Comparison of ENCODE assay signal across 16 mouse cellular contexts in the genomic region with DNA sequence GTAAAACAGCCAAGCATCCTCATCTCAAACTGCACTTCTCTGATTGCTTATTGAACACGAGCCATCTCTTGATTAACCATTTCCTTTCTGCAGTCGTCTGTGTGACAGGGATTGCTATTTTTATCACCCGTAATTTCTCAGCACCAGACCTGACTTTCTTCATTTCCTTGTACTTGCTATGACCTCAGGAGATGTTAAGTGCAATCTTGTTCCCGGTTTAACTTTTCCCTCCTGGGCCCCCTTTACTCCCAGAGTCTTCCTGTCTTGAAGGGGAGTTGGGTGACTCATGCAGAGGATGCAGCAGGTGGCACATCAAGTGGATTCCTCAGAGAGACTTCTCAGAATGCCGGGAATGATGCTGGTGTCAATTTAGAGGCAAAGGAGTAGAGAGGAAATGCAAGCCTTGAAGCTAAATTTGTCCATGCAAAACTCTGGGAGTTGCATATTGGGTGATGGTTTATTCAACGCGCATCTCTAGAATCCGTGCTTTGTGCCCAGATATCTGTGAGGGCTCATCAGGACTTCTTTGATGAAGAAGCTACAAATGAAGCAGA.
"Had no signal": no experiment of that assay in that cellular context is flagged by ENCODE, and none has a peak within 500 bp of the region (broad histone marks: within the 10 kb centered on the region; RNA-seq: fewer than 3 reads in every experiment).

No protein-coding gene starts in this region.

- H3K9ac ChIP-seq: limb, embryonic 15.5 days; liver, embryonic 12.5 days; neural tube, embryonic 15.5 days; stomach, embryonic 15.5 days had no signal

- H3K27me3 ChIP-seq: limb, embryonic 15.5 days; neural tube, embryonic 15.5 days; stomach, embryonic 15.5 days had no signal

- ATAC-seq: liver, embryonic 12.5 days; lung, postnatal 0 days had no signal

- DNase-seq: kidney, adult 8-10 months; kidney, postnatal 10 days; kidney, postnatal 4 days; lung, postnatal 4 days; midbrain, embryonic 14.5 days; thymus, adult 2 months; thymus, postnatal 36 days had no signal

- H3K9me3 ChIP-seq: limb, embryonic 15.5 days; liver, embryonic 12.5 days; midbrain, embryonic 10.5 days; neural tube, embryonic 15.5 days; stomach, embryonic 15.5 days had no signal

- H3K4me1 ChIP-seq: limb, embryonic 15.5 days; liver, embryonic 12.5 days; stomach, embryonic 15.5 days had no signal

- H3K4me2 ChIP-seq: limb, embryonic 15.5 days; liver, embryonic 12.5 days; neural tube, embryonic 15.5 days; stomach, embryonic 15.5 days had no signal

- H3K27ac ChIP-seq: layer of hippocampus, adult 2 months; left cerebral cortex, adult 2 months; limb, embryonic 15.5 days; liver, embryonic 12.5 days; midbrain, embryonic 10.5 days; neural tube, embryonic 15.5 days; stomach, embryonic 15.5 days had no signal

- H3K4me3 ChIP-seq: layer of hippocampus, adult 2 months; left cerebral cortex, adult 2 months; limb, embryonic 15.5 days; liver, embryonic 12.5 days; midbrain, embryonic 10.5 days; myocyte; neural tube, embryonic 15.5 days; stomach, embryonic 15.5 days had no signal

- H3K36me3 ChIP-seq: limb, embryonic 15.5 days; liver, embryonic 12.5 days; midbrain, embryonic 10.5 days; neural tube, embryonic 15.5 days; stomach, embryonic 15.5 days had no signal
